Mouse (Mus musculus): ENCODE results near the gene Mcm3.
"Not testable (repeated sequence)": the region's sequence is repeated elsewhere in the genome, so short reads cannot be mapped to it uniquely, and the experiment has no call there.

Mcm3 gene

GRCm38 (mm10) chr1:20801682-20802390, 18.3 kb downstream of the Mcm3 start:
- DNase-seq (ENCODE audit: low spot score), result peak; percentile 44

- DNase-seq (ENCODE audit: low spot score), result no peak
These were observed 18.8 kb downstream of the Mcm3 start for GRCm38 (mm10) chr1:20801275-20801674.

DNA sequence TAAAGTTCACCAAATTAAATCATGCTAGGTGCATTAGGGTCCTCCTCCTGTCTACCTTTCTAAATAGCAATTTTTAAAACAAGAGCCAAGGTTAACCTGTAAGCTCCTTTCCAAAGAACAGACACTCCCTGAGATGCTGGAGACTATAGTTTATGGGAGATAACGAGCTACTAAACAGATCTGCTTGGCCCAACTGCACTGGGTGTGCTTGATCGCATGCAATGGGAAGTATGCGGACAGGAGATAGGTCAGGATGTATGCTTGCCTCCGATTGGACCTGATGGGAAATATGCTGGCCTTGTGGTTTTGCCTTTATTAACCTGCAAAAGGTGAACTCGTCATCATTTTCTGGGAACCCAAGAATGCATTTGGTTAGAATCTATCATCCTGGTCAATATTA, 24.9 kb downstream of the Mcm3 start:
- no peak for DNase-seq (ENCODE audit: low spot score)

- no peak for DNase-seq (ENCODE audit: low spot score)
These were observed 25.4 kb downstream of the Mcm3 start for GRCm38 (mm10) chr1:20794760-20795159.

DNA sequence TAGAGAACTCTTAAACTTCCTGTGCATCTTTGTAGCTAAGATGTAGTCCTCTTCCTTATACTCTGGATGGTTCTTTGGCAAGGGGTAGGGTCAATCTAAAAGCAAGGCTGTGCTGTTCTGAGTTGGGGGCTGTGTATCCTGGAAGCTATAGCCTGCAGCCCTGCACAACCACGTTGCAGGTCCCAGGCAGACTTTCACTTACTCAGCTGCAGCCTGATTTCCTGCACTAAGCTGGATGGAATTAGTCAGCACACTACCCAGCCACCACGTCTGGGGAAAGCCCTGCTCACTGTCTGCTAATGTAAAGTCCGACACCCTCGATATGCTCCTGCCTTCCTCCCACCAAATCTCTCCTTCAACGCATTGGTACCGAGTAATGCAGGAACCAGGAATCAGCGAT, 28.7 kb downstream of the Mcm3 start:
- DNase-seq (ENCODE audit: low spot score), result no peak

DNA sequence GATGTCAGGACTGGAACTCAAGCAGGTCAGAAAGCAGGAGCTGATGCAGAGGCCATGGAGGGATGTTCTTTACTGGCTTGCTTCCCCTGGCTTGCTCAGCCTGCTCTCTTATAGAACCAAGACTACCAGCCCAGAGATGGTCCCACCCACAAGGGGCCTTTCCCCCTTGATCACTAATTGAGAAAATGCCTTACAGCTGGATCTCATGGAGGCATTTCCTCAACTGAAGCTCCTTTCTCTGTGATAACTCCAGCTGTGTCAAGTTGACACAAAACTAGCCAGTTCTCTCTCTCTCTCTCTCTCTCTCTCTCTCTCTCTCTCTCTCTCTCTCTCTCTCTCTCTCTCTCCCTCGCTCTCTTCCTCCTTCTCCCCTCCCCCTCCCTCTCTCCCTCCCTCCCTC, 29.6 kb downstream of the Mcm3 start, which contains the start of gene Il17f:
Il17f (minus strand) TSS at position 101 of the 400 bp plus-strand sequence.
- DNase-seq (ENCODE audit: low spot score), result not testable (repeated sequence)

DNA sequence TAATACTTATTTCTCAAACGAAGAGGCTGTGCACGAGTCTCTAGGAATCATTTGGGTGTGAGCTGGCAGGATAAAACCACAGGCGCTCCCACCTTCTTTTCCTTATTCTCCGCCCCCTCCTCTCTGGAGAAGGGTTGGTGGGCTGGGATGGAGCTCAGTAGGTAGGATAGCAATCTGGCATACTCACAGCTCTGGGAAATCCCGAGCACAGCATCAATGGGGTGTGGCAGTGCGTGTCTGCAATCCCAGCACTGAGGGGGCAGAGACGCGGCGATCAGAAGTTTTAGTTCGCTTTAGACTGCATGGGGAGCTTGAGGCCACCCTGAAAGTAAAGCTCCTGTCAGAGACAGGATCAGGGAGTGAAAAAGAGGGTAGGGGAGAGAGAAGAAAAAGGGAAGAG, 31.7 kb downstream of the Mcm3 start:
- no peak for DNase-seq (ENCODE audit: low spot score)

- DNase-seq (ENCODE audit: low spot score), result no peak
These were observed 33.1 kb downstream of the Mcm3 start for GRCm38 (mm10) chr1:20787046-20787445.

GRCm38 (mm10) chr1:20778366-20778765, 41.7 kb downstream of the Mcm3 start:
- DNase-seq (ENCODE audit: low spot score), result no peak

GRCm38 (mm10) chr1:20774026-20774730, 45.9 kb downstream of the Mcm3 start:
- not testable (repeated sequence) for DNase-seq (ENCODE audit: low spot score)

- DNase-seq (ENCODE audit: low spot score), result no peak
These were observed 53.6 kb downstream of the Mcm3 start for GRCm38 (mm10) chr1:20766526-20766925.

- DNase-seq (ENCODE audit: low spot score), result no peak
These were observed 58.7 kb downstream of the Mcm3 start for GRCm38 (mm10) chr1:20761411-20761810.

- no peak for DNase-seq (ENCODE audit: low spot score)
These were observed 59.8 kb downstream of the Mcm3 start for GRCm38 (mm10) chr1:20760331-20760730.

DNA sequence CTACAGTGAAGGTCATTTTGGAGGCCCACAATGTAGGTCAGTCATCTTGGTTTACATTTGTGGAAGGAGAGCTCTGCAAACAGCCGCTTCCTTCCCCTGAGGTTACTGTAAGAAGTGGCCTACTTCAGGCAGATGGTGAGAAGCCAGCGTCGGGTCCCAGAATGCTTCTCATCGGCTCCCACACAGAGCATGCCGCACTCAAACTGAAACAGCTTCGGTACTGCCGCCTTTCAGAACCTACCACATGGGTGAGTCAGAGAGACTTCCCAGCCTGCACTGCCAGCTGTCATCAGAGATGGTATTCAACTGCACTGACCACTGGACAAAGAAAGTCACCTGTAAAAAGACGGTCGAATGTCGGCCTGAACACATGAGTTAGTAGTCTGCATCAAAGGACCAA, 60.3 kb downstream of the Mcm3 start:
- DNase-seq (ENCODE audit: low spot score), result peak; percentile 30

DNA sequence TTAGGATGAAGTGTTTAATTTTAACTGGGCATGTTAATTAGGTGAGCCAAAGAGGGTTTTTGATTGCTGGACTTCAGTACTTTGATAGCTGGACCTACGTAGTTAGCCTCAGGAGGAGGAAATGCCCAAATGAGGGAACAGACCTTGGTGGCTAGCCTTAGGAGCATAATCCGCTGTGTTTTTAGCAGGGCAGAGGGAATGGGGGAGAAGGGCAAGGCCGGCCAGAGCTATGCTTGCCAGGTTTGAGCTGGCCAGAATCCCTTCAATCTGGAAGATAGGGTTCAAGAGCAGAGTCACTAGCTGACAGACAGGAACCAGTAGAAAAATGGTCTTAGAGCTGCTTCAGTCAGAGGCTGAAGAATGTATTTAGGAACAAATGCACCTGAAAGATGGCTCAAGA, 62.5 kb downstream of the Mcm3 start:
- DNase-seq (ENCODE audit: low spot score), result no peak

GRCm38 (mm10) chr1:20754439-20754838, 65.7 kb downstream of the Mcm3 start:
- DNase-seq (ENCODE audit: low spot score), result no peak
